Comparison of ENCODE assay signal across 8 mouse cellular contexts in the genomic region with DNA sequence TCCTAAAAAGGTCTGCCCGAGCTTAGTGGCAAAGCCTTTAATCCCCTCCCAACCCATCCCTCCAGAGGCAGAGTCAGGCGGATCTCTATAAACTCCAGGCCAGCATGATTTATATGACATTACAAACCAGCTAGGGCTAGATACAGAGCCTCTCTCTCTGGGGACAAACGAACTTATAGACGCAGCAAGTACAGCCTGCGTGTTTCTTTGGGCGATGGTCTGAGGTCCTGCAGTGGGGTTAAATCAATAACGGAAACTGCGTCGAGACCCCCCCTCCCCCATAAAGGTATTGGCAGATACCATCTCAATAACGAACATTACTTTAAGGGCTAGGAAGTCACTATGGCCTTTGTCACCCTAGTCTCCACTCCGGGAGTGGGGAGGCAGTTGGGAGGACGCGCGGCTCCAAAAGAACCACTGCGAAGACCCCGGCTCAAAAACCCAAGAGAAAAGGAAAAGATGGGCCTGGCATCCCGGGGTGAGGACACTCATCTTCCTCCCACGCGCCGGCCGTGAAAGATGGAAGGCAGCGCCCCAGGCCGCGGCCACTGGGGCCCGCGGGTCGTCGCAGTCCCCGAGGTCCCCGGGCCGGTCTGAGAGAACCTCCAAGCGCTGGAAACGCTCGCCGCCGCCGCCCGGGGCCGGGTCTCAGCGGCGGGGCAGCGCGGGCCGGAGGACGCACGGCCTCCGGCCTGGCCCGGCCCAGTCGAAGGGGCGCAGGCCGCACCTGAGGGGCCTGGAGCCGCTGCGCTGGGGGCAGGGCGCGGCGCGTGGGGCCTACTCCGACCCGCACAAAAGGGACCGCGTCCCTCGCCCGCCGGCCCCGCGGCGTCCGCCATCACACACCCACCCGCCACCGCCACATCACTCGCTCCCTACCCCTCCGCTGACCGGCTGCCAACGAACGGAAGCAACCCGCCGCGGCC. TPM values are rescaled to one million over a fixed set of nuclear protein-coding genes. Genes with fewer than 3 reads are reported as not detected.
DNase-seq lines count a peak whose midpoint lies in the region; ATAC-seq and TF ChIP-seq lines count a peak whose summit lies in the region.

No protein-coding gene starts in this region.

- no peaks in the 10 kb centered on the region for H3K27me3 ChIP-seq in heart, adult 2 months (ENCODE audit: control insufficient read depth, insufficient read depth, low read length)
- H3K27me3 ChIP-seq in heart, embryonic 13.5 days (replicated peaks): no peaks in the 10 kb centered on the region
- H3K27me3 ChIP-seq in limb, embryonic 11.5 days (ENCODE audit: control insufficient read depth, insufficient read depth, low read length): no peaks in the 10 kb centered on the region
- no peaks in the 10 kb centered on the region for H3K27me3 ChIP-seq in myocyte (ENCODE audit: control insufficient read depth, insufficient read depth, insufficient read length)

- peaks cover 4% of the 10 kb centered on the region for H3K79me2 ChIP-seq in heart, adult 2 months (replicated peaks; ENCODE audit: control insufficient read depth, insufficient read depth, low read length)
- H3K79me2 ChIP-seq in myocyte (ENCODE audit: control insufficient read depth, insufficient read depth): peaks cover 51% of the 10 kb centered on the region

- peak overlapping the region; percentile 93 for H3K27ac ChIP-seq in heart, adult 2 months
- peak overlapping the region; percentile 99 for H3K27ac ChIP-seq in heart, embryonic 13.5 days (replicated peaks)
- peak overlapping the region; percentile 92 for H3K27ac ChIP-seq in limb, embryonic 11.5 days (replicated peaks; ENCODE audit: low read depth, low read length)

- H3K4me1 ChIP-seq in heart, adult 2 months (ENCODE audit: control insufficient read depth, insufficient read depth, low read length): peaks cover 4% of the 10 kb centered on the region
- peaks cover 38% of the 10 kb centered on the region for H3K4me1 ChIP-seq in heart, embryonic 13.5 days
- no peaks in the 10 kb centered on the region for H3K4me1 ChIP-seq in limb, embryonic 11.5 days (ENCODE audit: control insufficient read depth, insufficient read depth, low read length)

- intact Hi-C loops in heart, adult 2 months (cut with DNase I): loop anchor here (5.0 kb wide), 2 partner anchors 76 to 231 kb away; a partner anchor contains a TSS
- intact Hi-C loops in heart, postnatal 10 days (cut with DNase I): no loop called here

- under 1% methylated on average over 54 of the region's 78 CpGs for WGBS in heart, adult 2 months
- WGBS in heart, embryonic 13.5 days: 1% methylated on average over 78 of the region's 78 CpGs
- WGBS in limb, embryonic 11.5 days: 1% methylated on average over 73 of the region's 78 CpGs

- no peak for DNase-seq in heart, adult 2 months
- no peak for DNase-seq in heart, postnatal 10 days
- peak; percentile 8 to 24 for DNase-seq in CD8-positive naive resting alpha-beta T cell, adult 2 months (ENCODE audit: low read depth in 2 of 2, low spot score in 2 of 2)
- peak; percentile 8 for DNase-seq in c-Kit-positive CD71-negative TER-119-negative erythroid progenitor cells, embryonic 14.5 days (ENCODE audit: low read depth)
- no peak for DNase-seq in limb, embryonic 11.5 days (ENCODE audit: low spot score)
- no peak for DNase-seq in urinary bladder, postnatal 25 days (ENCODE audit: low spot score)

- peak overlapping the region; percentile 71 for H3ac ChIP-seq in myocyte (ENCODE audit: control insufficient read depth, insufficient read length)

- TF ChIP-seq CTCF in heart, adult 2 months (IDR thresholded peaks at IDR 0.05): no peak

- TF ChIP-seq EP300 in heart, adult 2 months (IDR thresholded peaks at IDR 0.05; ENCODE audit: insufficient read depth, low read depth, low read length): no peak

- H3K9me3 ChIP-seq in heart, embryonic 13.5 days: no peaks in the 10 kb centered on the region
- H3K9me3 ChIP-seq in limb, embryonic 11.5 days (ENCODE audit: control insufficient read depth, low read length): no peaks in the 10 kb centered on the region

- peak overlapping the region; percentile 73 for H3K4me3 ChIP-seq in heart, adult 2 months
- H3K4me3 ChIP-seq in heart, embryonic 13.5 days: peak overlapping the region; percentile 75
- peak overlapping the region; percentile 95 for H3K4me3 ChIP-seq in limb, embryonic 11.5 days (ENCODE audit: low read depth, low read length)
- peak overlapping the region; percentile 74 for H3K4me3 ChIP-seq in myocyte

- TF ChIP-seq POLR2A in heart, adult 2 months (IDR thresholded peaks at IDR 0.05; ENCODE audit: insufficient read depth, low read depth, low read length): no peak
- no peak for TF ChIP-seq POLR2A in myocyte (IDR thresholded peaks at IDR 0.05; ENCODE audit: insufficient read length, low read depth)

- peak; percentile 62 for ATAC-seq in heart, embryonic 13.5 days (ENCODE audit: extremely low read depth, insufficient number of reproducible peaks, low FRiP score, low TSS enrichment)
- peak; percentile 81 for ATAC-seq in limb, embryonic 11.5 days (ENCODE audit: insufficient number of reproducible peaks, low FRiP score, low TSS enrichment, low read depth)

- peak overlapping the region; percentile 75 for H3K4me2 ChIP-seq in heart, embryonic 13.5 days
- peak overlapping the region; percentile 49 for H3K4me2 ChIP-seq in limb, embryonic 11.5 days (ENCODE audit: low read depth, severe bottlenecking)
- peak overlapping the region; percentile 39 for H3K4me2 ChIP-seq in myocyte (ENCODE audit: low read depth)

- H3K9ac ChIP-seq in heart, adult 2 months (ENCODE audit: low read depth, low read length): peak overlapping the region; percentile 91
- peak overlapping the region; percentile 93 for H3K9ac ChIP-seq in heart, embryonic 13.5 days
- peak overlapping the region; percentile 98 for H3K9ac ChIP-seq in limb, embryonic 11.5 days (ENCODE audit: low read length)

- H3K36me3 ChIP-seq in heart, adult 2 months (ENCODE audit: control insufficient read depth, insufficient read depth, low read length): peaks cover 32% of the 10 kb centered on the region
- H3K36me3 ChIP-seq in heart, embryonic 13.5 days: peaks cover 42% of the 10 kb centered on the region
- peaks cover 14% of the 10 kb centered on the region; the same call in 1 of the 2 replicates for H3K36me3 ChIP-seq in limb, embryonic 11.5 days (ENCODE audit: control insufficient read depth, insufficient read depth, low read length)
- H3K36me3 ChIP-seq in myocyte (ENCODE audit: control insufficient read depth, insufficient read depth): peaks cover 38% of the 10 kb centered on the region

TF ChIP-seq in myocyte, 11 proteins besides CTCF, POLR2A, EP300 and RAD21:
- no peak for TF ChIP-seq E2F4 (IDR thresholded peaks at IDR 0.05; ENCODE audit: insufficient read depth)
- no peak for TF ChIP-seq REST (IDR thresholded peaks at IDR 0.05; ENCODE audit: insufficient read depth, insufficient read length)
- TF ChIP-seq MYOD1 (IDR thresholded peaks at IDR 0.05; ENCODE audit: control insufficient read depth in 1 of 3, insufficient read length in 2 of 3, low read depth in 2 of 3): no peak
- TF ChIP-seq MYOG (IDR thresholded peaks at IDR 0.05; ENCODE audit: control insufficient read depth in 1 of 3, insufficient read depth in 1 of 3, insufficient read length in 2 of 3, low read depth in 2 of 3): no peak
- no peak for TF ChIP-seq TCF12 (IDR thresholded peaks at IDR 0.05; ENCODE audit: insufficient read depth, poor library complexity, severe bottlenecking)
- TF ChIP-seq POLR2AphosphoS2 (IDR thresholded peaks at IDR 0.05; ENCODE audit: insufficient read length, low read depth): no peak
- TF ChIP-seq MAX (IDR thresholded peaks at IDR 0.05; ENCODE audit: low read depth): no peak
- TF ChIP-seq SRF (IDR thresholded peaks at IDR 0.05; ENCODE audit: control insufficient read depth, insufficient read length, low read depth): no peak
- no peak for TF ChIP-seq USF1 (IDR thresholded peaks at IDR 0.05; ENCODE audit: low read depth)
- TF ChIP-seq CEBPB (IDR thresholded peaks at IDR 0.05; ENCODE audit: insufficient read depth, poor library complexity, severe bottlenecking): no peak

RNA-seq across cellular contexts. Expression of a gene that starts 0.6 kb away (rescaled TPM):
- 10 to 100 TPM; 39.6 to 52.7 TPM for total RNA-seq in heart, adult 2 months (2021)
- polyA plus RNA-seq in heart, adult 2 months (2012; rRNA removed): 34.3 and 56.1 TPM in 2 replicates
- total RNA-seq in heart, postnatal 10 days (2021): 10 to 100 TPM; 57.5 to 58.9 TPM
- 75.3 and 87.0 TPM in 2 replicates for polyA plus RNA-seq in heart, embryonic 13.5 days (2015; fragmentation: Nextera tagmentation; extraction: Ambion mirVana)
- 181 and 192 TPM in 2 replicates for polyA plus RNA-seq in limb, embryonic 11.5 days (2014; fragmentation: Nextera tagmentation; extraction: Ambion mirVana)
- polyA plus RNA-seq in myocyte (2012; fragmentation: generic; extraction: Trizol): 27.8 TPM

Comparison
In these comparisons a context has a peak if more than half of its experiments do, and no peak if none do; other contexts are left out.
1. DNase-seq: peak in CD8-positive naive resting alpha-beta T cell, adult 2 months (2 of 2) and c-Kit-positive CD71-negative TER-119-negative erythroid progenitor cells, embryonic 14.5 days (single experiment); none in heart, adult 2 months (0 of 2), heart, postnatal 10 days (0 of 2), limb, embryonic 11.5 days (single experiment) and urinary bladder, postnatal 25 days (single experiment).
2. Peak in every context shown above with its lines, with median percentiles within 50 percentile points of each other: H3K27ac ChIP-seq, H3K4me3 ChIP-seq, H3K9ac ChIP-seq and H3K4me2 ChIP-seq.